Mouse (Mus musculus) forebrain, embryonic 13.5 days (tissue): ENCODE measurements at regions not wholly inside any gene's neighbourhood (a gene's known extent, or its start where the extent isn't known, plus 50 kb on each side); places are given as distances from the start of the nearest gene placed in this dataset.

Source experiments
- ATAC-seq: fragments of 200-750 bp; cut with Nextera tagmentation; 2 replicates; pipeline ENCODE4 v1.8.0; 2017
- H3K27ac ChIP-seq: fragments of 300-500 bp; sonication (generic); 2 replicates; pipeline ENCODE4 v1.5.1; 2015; ENCODE audit warnings: inconsistent platforms, mild to moderate bottlenecking, moderate library complexity
- H3K27me3 ChIP-seq: fragments of 300-500 bp; sonication (generic); 2 replicates; pipeline ENCODE4 v1.6.1; 2015; ENCODE audit warnings: mild to moderate bottlenecking, inconsistent platforms
- H3K36me3 ChIP-seq: fragments of 300-500 bp; sonication (generic); 2 replicates; pipeline ENCODE4 v1.6.1; 2015; ENCODE audit warnings: mild to moderate bottlenecking, inconsistent platforms; ENCODE audit not compliant: poor library complexity, severe bottlenecking
- H3K4me1 ChIP-seq: fragments of 300-500 bp; sonication (generic); 2 replicates; pipeline ENCODE4 v1.6.1; 2015; ENCODE audit warnings: inconsistent platforms
- H3K4me2 ChIP-seq: fragments of 300-500 bp; sonication (generic); 2 replicates; pipeline ENCODE4 v1.6.1; 2015; ENCODE audit warnings: inconsistent platforms, mild to moderate bottlenecking, moderate library complexity
- H3K4me3 ChIP-seq: fragments of 300-500 bp; sonication (generic); 2 replicates; pipeline ENCODE4 v1.5.1; 2015; ENCODE audit warnings: mild to moderate bottlenecking, inconsistent platforms
- H3K9ac ChIP-seq: fragments of 300-500 bp; sonication (generic); 2 replicates; pipeline ENCODE4 v1.6.1; 2015; ENCODE audit warnings: mild to moderate bottlenecking, inconsistent platforms
- H3K9me3 ChIP-seq: fragments of 300-500 bp; sonication (generic); replicated peaks from 2 replicates; pipeline ENCODE4 v1.6.1; 2016; ENCODE audit warnings: inconsistent platforms
- WGBS: fragments of 180-500 bp; shearing (Covaris S2); methylation state at CpG from one replicate; pipeline ENCODE4 v1.1.7; 2015; 5-methylcytosine and 5-hydroxymethylcytosine counted together

GRCm38 (mm10) chr7:69578958-69579810, 787.4 kb downstream of the Nr2f2 start:
- peak overlapping the region; percentile 66 for H3K27ac ChIP-seq
- H3K36me3 ChIP-seq, result no peaks in the 10 kb centered on the region
- ATAC-seq, result peak; percentile 82
- 7% methylated on average over 18 of the region's 18 CpGs for WGBS
- peak overlapping the region; percentile 35 for H3K4me2 ChIP-seq
- no peak overlapping the region for H3K4me3 ChIP-seq
- peaks cover 18% of the 10 kb centered on the region for H3K4me1 ChIP-seq
- peak overlapping the region; percentile 22 for H3K9ac ChIP-seq
- no peaks in the 10 kb centered on the region for H3K9me3 ChIP-seq
- peaks cover 15% of the 10 kb centered on the region for H3K27me3 ChIP-seq

- Histone ChIP-seq H3K27me3 (peaks cover 15% of the 10 kb centered on the region), H3K4me3 (no peak overlapping the region), H3K4me1 (peaks cover 32% of the 10 kb centered on the region), H3K4me2 (no peak overlapping the region), H3K27ac (no peak overlapping the region), H3K9ac (no peak overlapping the region), H3K9me3 (no peaks in the 10 kb centered on the region), H3K36me3 (no peaks in the 10 kb centered on the region)
- no peak for ATAC-seq
- WGBS, result 56% methylated on average over 6 of the region's 6 CpGs
Observed at GRCm38 (mm10) chr7:69577754-69578153, 788.8 kb downstream of the Nr2f2 start.

GRCm38 (mm10) chr7:69576596-69576995, 789.9 kb downstream of the Nr2f2 start:
- ATAC-seq, result no peak
- Histone ChIP-seq H3K9ac (no peak overlapping the region), H3K36me3 (no peaks in the 10 kb centered on the region), H3K27ac (no peak overlapping the region), H3K4me3 (no peak overlapping the region), H3K4me2 (no peak overlapping the region), H3K27me3 (peaks cover 15% of the 10 kb centered on the region), H3K4me1 (peaks cover 41% of the 10 kb centered on the region), H3K9me3 (no peaks in the 10 kb centered on the region)
- WGBS, result 90% methylated on average over 6 of the region's 6 CpGs

GRCm38 (mm10) chr7:69573730-69574129, 792.8 kb downstream of the Nr2f2 start:
- H3K9ac ChIP-seq, result no peak overlapping the region
- no peaks in the 10 kb centered on the region for H3K9me3 ChIP-seq
- H3K27me3 ChIP-seq, result peaks cover 7% of the 10 kb centered on the region; the same call in 1 of the 2 replicates
- 0 out of 2 replicates have a peak overlapping the region, but pooled peaks have one; percentile 48 for H3K27ac ChIP-seq
- H3K4me3 ChIP-seq, result no peak overlapping the region
- no peaks in the 10 kb centered on the region for H3K36me3 ChIP-seq
- H3K4me1 ChIP-seq, result peaks cover 30% of the 10 kb centered on the region
- no peak overlapping the region for H3K4me2 ChIP-seq
- 54% methylated on average over 5 of the region's 5 CpGs for WGBS
- peak; percentile 41 for ATAC-seq

GRCm38 (mm10) chr7:69572626-69573394, 793.7 kb downstream of the Nr2f2 start:
- Histone ChIP-seq H3K36me3 (no peaks in the 10 kb centered on the region), H3K9me3 (no peaks in the 10 kb centered on the region), H3K4me1 (peaks cover 25% of the 10 kb centered on the region), H3K4me2 (no peak overlapping the region), H3K9ac (no peak overlapping the region), H3K27me3 (peaks cover 6% of the 10 kb centered on the region; the same call in 1 of the 2 replicates), H3K4me3 (no peak overlapping the region), H3K27ac (peak overlapping the region; percentile 74)
- 21% methylated on average over 7 of the region's 7 CpGs for WGBS
- peak; percentile 97 for ATAC-seq

GRCm38 (mm10) chr7:69566949-69567348, 799.6 kb downstream of the Nr2f2 start:
- no peak for ATAC-seq
- Histone ChIP-seq H3K4me1 (peaks cover 7% of the 10 kb centered on the region; the same call in 1 of the 2 replicates), H3K9ac (no peak overlapping the region), H3K9me3 (no peaks in the 10 kb centered on the region), H3K36me3 (no peaks in the 10 kb centered on the region), H3K27me3 (no peaks in the 10 kb centered on the region), H3K4me3 (no peak overlapping the region), H3K27ac (no peak overlapping the region), H3K4me2 (no peak overlapping the region)
- WGBS, result 51% methylated on average over 4 of the region's 4 CpGs

- H3K4me2 ChIP-seq, result no peak overlapping the region
- H3K27me3 ChIP-seq, result no peaks in the 10 kb centered on the region
- no peak overlapping the region for H3K27ac ChIP-seq
- H3K4me1 ChIP-seq, result 0 out of 2 replicates have a peak, but pooled peaks cover 4% of the 10 kb centered on the region
- H3K4me3 ChIP-seq, result no peak overlapping the region
- ATAC-seq, result no peak
- no peaks in the 10 kb centered on the region for H3K36me3 ChIP-seq
- H3K9ac ChIP-seq, result no peak overlapping the region
- WGBS, result 85% methylated on average over 2 of the region's 2 CpGs
- no peaks in the 10 kb centered on the region for H3K9me3 ChIP-seq
Observed at GRCm38 (mm10) chr7:69564432-69564831, 802.1 kb downstream of the Nr2f2 start.

GRCm38 (mm10) chr7:69554776-69555175, 805.7 kb upstream of the Arrdc4 start:
- Histone ChIP-seq H3K9me3 (no peaks in the 10 kb centered on the region), H3K36me3 (no peaks in the 10 kb centered on the region), H3K4me3 (no peak overlapping the region), H3K27ac (no peak overlapping the region), H3K4me2 (no peak overlapping the region), H3K9ac (no peak overlapping the region), H3K27me3 (no peaks in the 10 kb centered on the region), H3K4me1 (no peaks in the 10 kb centered on the region)
- 67% methylated on average over 8 of the region's 8 CpGs for WGBS
- ATAC-seq, result no peak

GRCm38 (mm10) chr7:69553981-69554380, 804.9 kb upstream of the Arrdc4 start:
- H3K9me3 ChIP-seq, result no peaks in the 10 kb centered on the region
- H3K4me3 ChIP-seq, result no peak overlapping the region
- H3K4me2 ChIP-seq, result no peak overlapping the region
- no peaks in the 10 kb centered on the region for H3K27me3 ChIP-seq
- WGBS, result 87% methylated on average over 6 of the region's 6 CpGs
- H3K36me3 ChIP-seq, result no peaks in the 10 kb centered on the region
- H3K9ac ChIP-seq, result no peak overlapping the region
- no peak for ATAC-seq
- H3K27ac ChIP-seq, result no peak overlapping the region
- H3K4me1 ChIP-seq, result no peaks in the 10 kb centered on the region

GRCm38 (mm10) chr7:69536072-69536471, 787.0 kb upstream of the Arrdc4 start:
- WGBS, result 82% methylated on average over 1 of the region's 1 CpGs
- no peaks in the 10 kb centered on the region for H3K4me1 ChIP-seq
- no peaks in the 10 kb centered on the region for H3K9me3 ChIP-seq
- H3K27me3 ChIP-seq, result no peaks in the 10 kb centered on the region
- H3K36me3 ChIP-seq, result no peaks in the 10 kb centered on the region
- no peak overlapping the region for H3K4me3 ChIP-seq
- H3K27ac ChIP-seq, result no peak overlapping the region
- ATAC-seq, result no peak
- H3K4me2 ChIP-seq, result no peak overlapping the region
- no peak overlapping the region for H3K9ac ChIP-seq

GRCm38 (mm10) chr7:69513966-69514365, 764.9 kb upstream of the Arrdc4 start:
- Histone ChIP-seq H3K4me2 (no peak overlapping the region), H3K9ac (no peak overlapping the region), H3K36me3 (no peaks in the 10 kb centered on the region), H3K4me1 (no peaks in the 10 kb centered on the region), H3K9me3 (no peaks in the 10 kb centered on the region), H3K27me3 (no peaks in the 10 kb centered on the region), H3K4me3 (no peak overlapping the region), H3K27ac (no peak overlapping the region)
- 92% methylated on average over 2 of the region's 2 CpGs for WGBS
- ATAC-seq, result no peak

- H3K9me3 ChIP-seq, result no peaks in the 10 kb centered on the region
- H3K4me3 ChIP-seq, result no peak overlapping the region
- no peaks in the 10 kb centered on the region for H3K4me1 ChIP-seq
- no peaks in the 10 kb centered on the region for H3K36me3 ChIP-seq
- no peak overlapping the region for H3K27ac ChIP-seq
- no peak overlapping the region for H3K9ac ChIP-seq
- 41% methylated on average over 8 of the region's 8 CpGs for WGBS
- H3K27me3 ChIP-seq, result no peaks in the 10 kb centered on the region
- peak overlapping the region; percentile 34; the same call in 1 of the 2 replicates for H3K4me2 ChIP-seq
- 0 out of 2 replicates have a peak, but pooled peaks have one; percentile 24 for ATAC-seq
Observed at GRCm38 (mm10) chr7:69510389-69510788, 761.3 kb upstream of the Arrdc4 start.
